Mouse (Mus musculus): ENCODE measurements around the gene Vmn2r98.
"Not testable (repeated sequence)": the region's sequence is repeated elsewhere in the genome, so short reads cannot be mapped to it uniquely, and the experiment has no call there.

Gene Vmn2r98

GRCm38 (mm10) chr17:19053160-19053559, at the start of gene Vmn2r98:
Vmn2r98 (plus strand) TSS chr17:19053460.
- DNase-seq (ENCODE audit: low spot score in 2 of 2), result not testable (repeated sequence)

- not testable (repeated sequence) for DNase-seq (ENCODE audit: low spot score in 2 of 2)
These were observed 21.8 kb upstream of the Vmn2r98 start for GRCm38 (mm10) chr17:19031441-19031840.

DNA sequence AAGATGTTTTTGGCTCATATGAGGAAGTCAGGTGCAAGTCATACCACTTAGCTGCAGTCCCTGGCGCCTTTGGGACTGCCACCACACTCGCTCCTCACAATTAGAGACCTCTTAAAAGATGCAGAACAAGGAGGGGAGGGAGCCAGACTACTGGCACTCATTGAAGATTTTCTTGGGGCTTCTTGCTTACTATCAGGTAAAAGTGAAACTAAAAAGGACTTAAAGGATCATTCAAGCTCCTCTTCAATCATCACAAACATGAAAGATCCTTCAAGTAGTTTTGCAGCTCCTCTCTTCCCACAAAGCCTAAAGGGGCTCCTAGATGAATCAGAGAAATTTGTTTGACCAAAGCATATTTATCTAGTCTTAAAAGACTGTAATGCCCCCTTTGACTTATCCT, 21.3 kb upstream of the Vmn2r98 start:
- DNase-seq (ENCODE audit: low spot score in 2 of 2), result no peak

DNA sequence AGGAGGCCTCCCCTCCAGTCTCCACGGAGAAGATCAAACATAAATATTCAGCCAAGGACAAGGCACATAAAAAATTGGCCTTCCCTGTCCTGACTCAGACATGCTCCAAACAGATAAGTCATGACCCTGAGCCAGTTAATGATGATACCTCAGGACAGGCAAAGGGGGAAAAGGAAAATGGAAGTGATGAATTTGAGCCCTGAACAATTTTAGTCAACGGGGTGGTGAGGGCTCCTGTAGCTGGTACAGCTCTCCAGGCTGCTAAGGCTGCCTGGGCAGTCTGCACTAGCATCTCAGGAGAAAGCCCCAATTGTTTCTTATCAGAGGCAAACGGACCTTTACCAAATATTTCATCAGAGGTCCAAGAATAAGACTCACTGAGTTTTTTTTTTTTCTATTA, 20.5 kb upstream of the Vmn2r98 start:
- no peak for DNase-seq (ENCODE audit: low spot score in 2 of 2)

All from frontal cortex, postnatal 25 days (tissue).